28 mouse cellular contexts compared by ENCODE assay signal in the genomic region with DNA sequence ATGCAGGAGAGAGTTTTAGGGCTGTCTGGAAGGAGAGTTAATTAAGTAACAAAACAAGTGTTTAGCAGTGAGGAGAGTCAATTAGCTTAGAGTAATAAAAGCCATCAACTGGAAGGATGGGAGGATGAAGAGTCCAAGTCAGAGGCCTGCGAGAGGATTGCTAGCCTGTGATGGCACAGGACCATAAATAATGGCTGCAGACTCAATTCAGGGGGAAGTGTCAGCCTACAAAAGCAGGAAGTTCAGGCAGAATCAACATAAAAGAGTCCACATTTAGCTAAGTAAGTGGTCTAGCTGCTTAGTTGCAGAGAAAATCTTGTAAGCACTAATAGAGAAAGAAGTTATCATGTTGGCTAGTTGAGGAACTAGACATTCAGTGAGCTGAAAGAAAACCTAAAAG. TPM values are rescaled to one million over a fixed set of nuclear protein-coding genes. Genes with fewer than 3 reads are reported as not detected.
DNase-seq lines count a peak whose midpoint lies in the region; ATAC-seq and TF ChIP-seq lines count a peak whose summit lies in the region.
"Had no signal": no experiment of that assay in that cellular context is flagged by ENCODE, and none has a peak within 500 bp of the region (broad histone marks: within the 10 kb centered on the region; RNA-seq: fewer than 3 reads in every experiment).

No protein-coding gene starts in this region.

- no peak overlapping the region for H3K9ac ChIP-seq in kidney, embryonic 15.5 days
- H3K9ac ChIP-seq in MEL (ENCODE audit: control insufficient read depth, low read depth, low read length, poor library complexity, severe bottlenecking): no peak overlapping the region
- H3K9ac ChIP-seq in hindbrain, postnatal 0 days (replicated peaks; ENCODE audit: low read length): no peak overlapping the region
- H3K9ac ChIP-seq: embryonic facial prominence, embryonic 12.5 days; hindbrain, embryonic 13.5 days; limb, embryonic 13.5 days; liver, embryonic 12.5 days; liver, postnatal 0 days; midbrain, embryonic 15.5 days; neural tube, embryonic 12.5 days; stomach, embryonic 15.5 days had no signal

- TF ChIP-seq POLR2A in MEL (IDR thresholded peaks at IDR 0.05; ENCODE audit: control insufficient read depth in 1 of 2, insufficient read depth in 1 of 2, low read depth in 1 of 2, low read length in 2 of 2, poor library complexity in 1 of 2): no peak

- peaks cover 26% of the 10 kb centered on the region for H3K4me1 ChIP-seq in kidney, embryonic 15.5 days
- H3K4me1 ChIP-seq in MEL (ENCODE audit: control insufficient read depth in 1 of 2, insufficient read depth in 2 of 2, low read length in 2 of 2): peaks cover 6 to 19% of the 10 kb centered on the region in 2 experiments
- no peaks in the 10 kb centered on the region for H3K4me1 ChIP-seq in hindbrain, postnatal 0 days (ENCODE audit: insufficient read depth, low read length)
- H3K4me1 ChIP-seq: embryonic facial prominence, embryonic 12.5 days; limb, embryonic 13.5 days; midbrain, embryonic 15.5 days had no signal

- WGBS in kidney, embryonic 15.5 days: 6% methylated on average over 1 of the region's 1 CpGs
- WGBS in hindbrain, postnatal 0 days: 40% methylated on average over 1 of the region's 1 CpGs

- H3K27me3 ChIP-seq in kidney, embryonic 15.5 days: no peaks in the 10 kb centered on the region
- no peaks in the 10 kb centered on the region for H3K27me3 ChIP-seq in MEL (ENCODE audit: control insufficient read depth in 1 of 2, insufficient read depth in 2 of 2, low read length in 2 of 2)
- H3K27me3 ChIP-seq in hindbrain, postnatal 0 days (ENCODE audit: insufficient read depth, low read length): no peaks in the 10 kb centered on the region
- H3K27me3 ChIP-seq: embryonic facial prominence, embryonic 12.5 days; hindbrain, embryonic 13.5 days; limb, embryonic 13.5 days; liver, embryonic 12.5 days; midbrain, embryonic 15.5 days; neural tube, embryonic 12.5 days; stomach, embryonic 15.5 days had no signal

- peak overlapping the region; percentile 59; the same call in 1 of the 2 replicates for H3K27ac ChIP-seq in kidney, embryonic 15.5 days
- no peak overlapping the region; the same call in 1 of the 2 replicates for H3K27ac ChIP-seq in MEL (ENCODE audit: control insufficient read depth, low read depth, low read length)
- H3K27ac ChIP-seq in hindbrain, postnatal 0 days: no peak overlapping the region
- H3K27ac ChIP-seq: embryonic facial prominence, embryonic 12.5 days; hindbrain, embryonic 13.5 days; layer of hippocampus, adult 2 months; left cerebral cortex, adult 2 months; limb, embryonic 13.5 days; liver, embryonic 12.5 days; midbrain, embryonic 15.5 days; neural tube, embryonic 12.5 days; stomach, embryonic 15.5 days had no signal

- no peak for TF ChIP-seq EP300 in MEL (IDR thresholded peaks at IDR 0.05; ENCODE audit: low read depth in 1 of 2, low read length in 2 of 2)

- no peak overlapping the region for H3K4me3 ChIP-seq in kidney, embryonic 15.5 days (replicated peaks)
- H3K4me3 ChIP-seq in MEL (ENCODE audit: control insufficient read depth in 1 of 2, insufficient read depth in 1 of 2, low read depth in 2 of 2, low read length in 2 of 2): no peak overlapping the region
- H3K4me3 ChIP-seq in hindbrain, postnatal 0 days (ENCODE audit: low read length): no peak overlapping the region
- H3K4me3 ChIP-seq: embryonic facial prominence, embryonic 12.5 days; hindbrain, embryonic 13.5 days; layer of hippocampus, adult 2 months; left cerebral cortex, adult 2 months; limb, embryonic 13.5 days; liver, embryonic 12.5 days; midbrain, embryonic 15.5 days; neural tube, embryonic 12.5 days; stomach, embryonic 15.5 days had no signal

- H3K9me3 ChIP-seq in kidney, embryonic 15.5 days (replicated peaks): no peaks in the 10 kb centered on the region
- H3K9me3 ChIP-seq in MEL (replicated peaks; ENCODE audit: insufficient read depth, low read length): no peaks in the 10 kb centered on the region
- H3K9me3 ChIP-seq in hindbrain, postnatal 0 days (ENCODE audit: low read length): no peaks in the 10 kb centered on the region
- H3K9me3 ChIP-seq: embryonic facial prominence, embryonic 12.5 days; hindbrain, embryonic 13.5 days; limb, embryonic 13.5 days; liver, embryonic 12.5 days; midbrain, embryonic 15.5 days; neural tube, embryonic 12.5 days; stomach, embryonic 15.5 days had no signal

- no peak for TF ChIP-seq RAD21 in MEL (IDR thresholded peaks at IDR 0.05; ENCODE audit: low read depth, low read length)

- no peaks in the 10 kb centered on the region for H3K36me3 ChIP-seq in kidney, embryonic 15.5 days
- peaks cover 0 to 21% of the 10 kb centered on the region in 2 experiments; a peak in 3 of 4 replicates for H3K36me3 ChIP-seq in MEL (ENCODE audit: control insufficient read depth in 1 of 2, insufficient read depth in 2 of 2, low read length in 2 of 2)
- no peaks in the 10 kb centered on the region for H3K36me3 ChIP-seq in hindbrain, postnatal 0 days (ENCODE audit: insufficient read depth, low read length)
- H3K36me3 ChIP-seq: embryonic facial prominence, embryonic 12.5 days; limb, embryonic 13.5 days; liver, embryonic 12.5 days; midbrain, embryonic 15.5 days; neural tube, embryonic 12.5 days; stomach, embryonic 15.5 days had no signal

- peaks cover 4% of the 10 kb centered on the region; the same call in 1 of the 2 replicates for H3K79me2 ChIP-seq in MEL (ENCODE audit: control insufficient read depth, insufficient read depth, low read length, poor library complexity)

- DNase-seq in kidney, adult 11 months: no peak
- DNase-seq in MEL (ENCODE audit: low read depth, low spot score): peak; percentile 58
- DNase-seq in MN1 (ENCODE audit: low spot score): peak; percentile 11
- no peak for DNase-seq in thymus, postnatal 25 days
- DNase-seq in hindbrain, postnatal 0 days (ENCODE audit: low spot score): no peak
- DNase-seq: adrenal gland, postnatal 10 days; cerebellum, adult 11 months; cerebellum, adult 9-10 months; cerebellum, postnatal 36 days; embryo, embryonic 11 days; kidney, postnatal 25 days; liver, postnatal 0 days; lung, postnatal 36 days; retina, postnatal 1 day; right cerebral cortex, postnatal 25 days had no signal

- TF ChIP-seq CTCF in MEL (IDR thresholded peaks at IDR 0.05 in 2 of 3, conservative IDR thresholded peaks at IDR 0.05 in 1 of 3; ENCODE audit: control insufficient read depth in 1 of 3, insufficient read depth in 1 of 3, low read depth in 2 of 3, low read length in 3 of 3, poor library complexity in 1 of 3, severe bottlenecking in 1 of 3): no peak
- no peak for TF ChIP-seq CTCF in hindbrain, postnatal 0 days (IDR thresholded peaks at IDR 0.05; ENCODE audit: low read depth)

- ATAC-seq in kidney, embryonic 15.5 days (replicated peaks; ENCODE audit: low FRiP score): 0 out of 2 replicates have a peak, but pooled peaks have one; percentile 36
- peak; percentile 40; the same call in 1 of the 2 replicates for ATAC-seq in megakaryocyte, adult 5-6 weeks (ENCODE audit: poor library complexity, severe bottlenecking)
- no peak for ATAC-seq in hindbrain, postnatal 0 days
- ATAC-seq: CD4-positive, CD25-positive, alpha-beta regulatory T cell, adult 4 months; forebrain, embryonic 14.5 days; liver, embryonic 12.5 days; liver, postnatal 0 days; midbrain, embryonic 15.5 days had no signal

- no peak overlapping the region for H3K4me2 ChIP-seq in kidney, embryonic 15.5 days
- H3K4me2 ChIP-seq in hindbrain, postnatal 0 days (ENCODE audit: low read depth, low read length): no peak overlapping the region
- H3K4me2 ChIP-seq: embryonic facial prominence, embryonic 12.5 days; hindbrain, embryonic 13.5 days; limb, embryonic 13.5 days; liver, embryonic 12.5 days; midbrain, embryonic 15.5 days; neural tube, embryonic 12.5 days; stomach, embryonic 15.5 days had no signal

TF ChIP-seq in MEL, 35 proteins besides CTCF, POLR2A, EP300 and RAD21:
- no peak for TF ChIP-seq POLR2AphosphoS5 (IDR thresholded peaks at IDR 0.05; ENCODE audit: borderline replicate concordance, low read depth, low read length)
- TF ChIP-seq SIN3A (IDR thresholded peaks at IDR 0.05; ENCODE audit: low read length): no peak
- TF ChIP-seq CHD2 (IDR thresholded peaks at IDR 0.05; ENCODE audit: low read length): no peak
- no peak for TF ChIP-seq USF1 (IDR thresholded peaks at IDR 0.05; ENCODE audit: low read depth, low read length)
- TF ChIP-seq HCFC1 (IDR thresholded peaks at IDR 0.05; ENCODE audit: low read depth, low read length): no peak
- TF ChIP-seq TAL1 (IDR thresholded peaks at IDR 0.05; ENCODE audit: low read length): no peak
- no peak for TF ChIP-seq USF2 (IDR thresholded peaks at IDR 0.05; ENCODE audit: borderline replicate concordance in 1 of 2, insufficient read depth in 1 of 2, low read depth in 1 of 2, low read length in 2 of 2)
- TF ChIP-seq POLR2AphosphoS2 (IDR thresholded peaks at IDR 0.05; ENCODE audit: low read length): no peak
- no peak for TF ChIP-seq GATA1 (IDR thresholded peaks at IDR 0.05; ENCODE audit: low read depth, low read length)

RNA-seq across cellular contexts. Expression of a gene that starts 52.9 kb away (rescaled TPM):
- polyA plus RNA-seq in kidney, embryonic 15.5 days (2015; fragmentation: Nextera tagmentation; extraction: Ambion mirVana): 9.0 and 9.3 TPM in 2 replicates
- total RNA-seq in MEL (2012; rRNA removed): 13.9 and 14.5 TPM in 2 replicates
- 10 to 100 TPM in 1 of 2 experiments, not detected in 1; 11.8 TPM for polyA plus RNA-seq in MEL (2012; ENCODE audit: insufficient read depth in 1 of 2, insufficient read length in 2 of 2, low read depth in 1 of 2, low replicate concordance in 2 of 2, missing spikeins in 1 of 2)
- 7.8 and 8.2 TPM in 2 replicates for total RNA-seq in megakaryocyte, adult 5-6 weeks (2015)
- 18.7 and 19.8 TPM in 2 replicates for total RNA-seq in megakaryocyte, adult 5-6 weeks (2017)
- total RNA-seq in hindbrain, postnatal 0 days (2014; rRNA removed): 40.6 and 40.7 TPM in 2 replicates
- polyA plus RNA-seq in hindbrain, postnatal 0 days (2015; fragmentation: Nextera tagmentation; extraction: Ambion mirVana): 39.2 and 40.1 TPM in 2 replicates

Comparison
In these comparisons a context has a peak if more than half of its experiments do, and no peak if none do; other contexts are left out.
1. DNase-seq: peak in MEL (single experiment) and MN1 (single experiment); none in kidney, adult 11 months (single experiment), thymus, postnatal 25 days (single experiment) and hindbrain, postnatal 0 days (single experiment).